Mouse (Mus musculus) c-Kit-positive CD71-negative TER-119-negative erythroid progenitor cells, embryonic 14.5 days (primary cell): ENCODE data around the gene Asic2.

ENCODE experiments used
- DNase-seq: peaks from one replicate; pipeline ENCODE4 v3.0.0-alpha.2; 2013; ENCODE audit warnings: low read depth

The Asic2 gene

GRCm38 (mm10) chr11:81002769-81003430, 965.4 kb downstream of the Asic2 start:
- no peak for DNase-seq

GRCm38 (mm10) chr11:80995621-80996020, 972.6 kb downstream of the Asic2 start:
- DNase-seq: no peak

- DNase-seq: no peak
Observed at GRCm38 (mm10) chr11:80983530-80983929, 984.7 kb downstream of the Asic2 start.

- no peak for DNase-seq
Observed at GRCm38 (mm10) chr11:80976239-80976855, 991.9 kb downstream of the Asic2 start.

GRCm38 (mm10) chr11:80974616-80975015, 993.6 kb downstream of the Asic2 start:
- no peak for DNase-seq

GRCm38 (mm10) chr11:80973976-80974375, 994.3 kb downstream of the Asic2 start:
- DNase-seq: no peak

- no peak for DNase-seq
Observed at GRCm38 (mm10) chr11:80973273-80973672, 995.0 kb downstream of the Asic2 start.

GRCm38 (mm10) chr11:80967544-80967943, 1000.7 kb downstream of the Asic2 start:
- peak; percentile 8 for DNase-seq

GRCm38 (mm10) chr11:80966040-80966439, 1002.2 kb downstream of the Asic2 start:
- DNase-seq: no peak

GRCm38 (mm10) chr11:80961326-80961725, 1006.9 kb downstream of the Asic2 start:
- DNase-seq: no peak

GRCm38 (mm10) chr11:80958086-80958671, 1010.1 kb downstream of the Asic2 start:
- no peak for DNase-seq

GRCm38 (mm10) chr11:80955915-80956314, 1012.3 kb downstream of the Asic2 start:
- no peak for DNase-seq

GRCm38 (mm10) chr11:80954147-80954546, 1014.1 kb downstream of the Asic2 start:
- no peak for DNase-seq

GRCm38 (mm10) chr11:80949068-80949738, 1019.1 kb downstream of the Asic2 start:
- no peak for DNase-seq

- no peak for DNase-seq
Observed at GRCm38 (mm10) chr11:80948103-80948502, 1020.2 kb downstream of the Asic2 start.

GRCm38 (mm10) chr11:80946163-80946562, 1022.1 kb downstream of the Asic2 start:
- DNase-seq: no peak

- no peak for DNase-seq
Observed at GRCm38 (mm10) chr11:80923286-80923951, 1044.8 kb downstream of the Asic2 start.

GRCm38 (mm10) chr11:80918332-80918731, 1049.9 kb downstream of the Asic2 start:
- DNase-seq: no peak

GRCm38 (mm10) chr11:80917688-80918087, 1050.6 kb downstream of the Asic2 start:
- no peak for DNase-seq

GRCm38 (mm10) chr11:80913408-80914024, 1054.7 kb downstream of the Asic2 start:
- DNase-seq: no peak

GRCm38 (mm10) chr11:80912721-80913120, 1055.5 kb downstream of the Asic2 start:
- DNase-seq: no peak

GRCm38 (mm10) chr11:80907820-80908219, 1060.4 kb downstream of the Asic2 start:
- no peak for DNase-seq
